31 mouse cellular contexts compared by ENCODE assay signal in genomic region chr8:11710415-11710814, GRCm38 (mm10). TPM values are rescaled to one million over a fixed set of nuclear protein-coding genes. Genes with fewer than 3 reads are reported as not detected.
DNase-seq lines count a peak whose midpoint lies in the region; ATAC-seq and TF ChIP-seq lines count a peak whose summit lies in the region.
"Had no signal": no experiment of that assay in that cellular context is flagged by ENCODE, and none has a peak within 500 bp of the region (broad histone marks: within the 10 kb centered on the region; RNA-seq: fewer than 3 reads in every experiment).

No protein-coding gene starts in this region.

- no peak overlapping the region for H3K9ac ChIP-seq in kidney, embryonic 15.5 days
- no peak overlapping the region for H3K9ac ChIP-seq in intestine, embryonic 15.5 days
- no peak overlapping the region for H3K9ac ChIP-seq in intestine, postnatal 0 days (ENCODE audit: low read depth, low read length)
- H3K9ac ChIP-seq in liver, embryonic 16.5 days (ENCODE audit: low read depth, low read length), result 0 out of 2 replicates have a peak overlapping the region, but pooled peaks have one; percentile 12
- no peak overlapping the region for H3K9ac ChIP-seq in forebrain, embryonic 15.5 days (replicated peaks)
- H3K9ac ChIP-seq: forebrain, postnatal 0 days; hindbrain, embryonic 12.5 days; neural tube, embryonic 15.5 days had no signal

- no peak overlapping the region for H3K4me2 ChIP-seq in kidney, embryonic 15.5 days
- peak overlapping the region; percentile 7; the same call in 1 of the 2 replicates for H3K4me2 ChIP-seq in intestine, embryonic 15.5 days (replicated peaks)
- H3K4me2 ChIP-seq in intestine, postnatal 0 days (replicated peaks; ENCODE audit: low read depth), result peak overlapping the region; percentile 30
- H3K4me2 ChIP-seq in liver, embryonic 16.5 days (ENCODE audit: low read depth, low read length), result no peak overlapping the region
- no peak overlapping the region for H3K4me2 ChIP-seq in forebrain, embryonic 15.5 days (replicated peaks)
- H3K4me2 ChIP-seq: hindbrain, embryonic 12.5 days; neural tube, embryonic 15.5 days had no signal

- H3K9me3 ChIP-seq in kidney, embryonic 15.5 days (replicated peaks), result no peaks in the 10 kb centered on the region
- no peaks in the 10 kb centered on the region for H3K9me3 ChIP-seq in intestine, embryonic 15.5 days
- no peaks in the 10 kb centered on the region for H3K9me3 ChIP-seq in intestine, postnatal 0 days (ENCODE audit: control insufficient read depth)
- H3K9me3 ChIP-seq in liver, embryonic 16.5 days (replicated peaks; ENCODE audit: control insufficient read depth, low read length), result no peaks in the 10 kb centered on the region
- no peaks in the 10 kb centered on the region for H3K9me3 ChIP-seq in forebrain, embryonic 15.5 days
- H3K9me3 ChIP-seq: embryonic facial prominence, embryonic 10.5 days; forebrain, embryonic 10.5 days; G1E; hindbrain, embryonic 12.5 days; neural tube, embryonic 15.5 days had no signal

- 0 out of 2 replicates have a peak, but pooled peaks have one; percentile 33 for ATAC-seq in kidney, embryonic 15.5 days (replicated peaks; ENCODE audit: low FRiP score)
- peak; percentile 73 for ATAC-seq in intestine, embryonic 15.5 days
- ATAC-seq in intestine, postnatal 0 days, result no peak; the same call in 1 of the 2 replicates
- ATAC-seq in liver, embryonic 16.5 days (ENCODE audit: low read depth), result peak; percentile 79
- ATAC-seq in forebrain, embryonic 15.5 days (replicated peaks), result no peak
- ATAC-seq: forebrain, postnatal 0 days; midbrain, embryonic 16.5 days; Patski had no signal

- no peak for DNase-seq in kidney, adult 18-20 months
- no peak for DNase-seq in thymus, postnatal 10 days (ENCODE audit: low spot score in 2 of 2)
- DNase-seq: B cell, adult 2 months; cerebellum, adult 11 months; cerebellum, postnatal 10 days; forebrain, postnatal 0 days; gastrocnemius, postnatal 36 days; kidney, adult 8-10 months; kidney, postnatal 14 days; layer of hippocampus, postnatal 36 days; lung, adult 2 months; right cerebral cortex, adult 18-20 months; thymus, adult 2 months had no signal

- no peaks in the 10 kb centered on the region for H3K27me3 ChIP-seq in kidney, embryonic 15.5 days
- H3K27me3 ChIP-seq in intestine, embryonic 15.5 days (replicated peaks), result no peaks in the 10 kb centered on the region
- no peaks in the 10 kb centered on the region for H3K27me3 ChIP-seq in intestine, postnatal 0 days (replicated peaks; ENCODE audit: control insufficient read depth, insufficient read depth, low read length)
- H3K27me3 ChIP-seq in liver, embryonic 16.5 days (ENCODE audit: control insufficient read depth, insufficient read depth, low read depth, low read length), result no peaks in the 10 kb centered on the region
- H3K27me3 ChIP-seq in forebrain, embryonic 15.5 days, result no peaks in the 10 kb centered on the region
- H3K27me3 ChIP-seq: hindbrain, embryonic 12.5 days; neural tube, embryonic 15.5 days; Patski had no signal

- no peaks in the 10 kb centered on the region for H3K4me1 ChIP-seq in kidney, embryonic 15.5 days
- peaks cover 24% of the 10 kb centered on the region; the same call in 1 of the 2 replicates for H3K4me1 ChIP-seq in intestine, embryonic 15.5 days (replicated peaks)
- peaks cover 9% of the 10 kb centered on the region for H3K4me1 ChIP-seq in intestine, postnatal 0 days (replicated peaks; ENCODE audit: control insufficient read depth, insufficient read depth, low read length)
- peaks cover 12% of the 10 kb centered on the region for H3K4me1 ChIP-seq in liver, embryonic 16.5 days (ENCODE audit: control insufficient read depth, low read depth, low read length)
- no peaks in the 10 kb centered on the region for H3K4me1 ChIP-seq in forebrain, embryonic 15.5 days
- H3K4me1 ChIP-seq: megakaryocyte, embryonic 14.5 days; neural tube, embryonic 15.5 days had no signal

- no peaks in the 10 kb centered on the region for H3K36me3 ChIP-seq in kidney, embryonic 15.5 days
- H3K36me3 ChIP-seq in intestine, embryonic 15.5 days, result no peaks in the 10 kb centered on the region
- no peaks in the 10 kb centered on the region for H3K36me3 ChIP-seq in intestine, postnatal 0 days (ENCODE audit: control insufficient read depth, insufficient read depth)
- no peaks in the 10 kb centered on the region for H3K36me3 ChIP-seq in liver, embryonic 16.5 days (ENCODE audit: control insufficient read depth, insufficient read depth)
- no peaks in the 10 kb centered on the region for H3K36me3 ChIP-seq in forebrain, embryonic 15.5 days
- H3K36me3 ChIP-seq: embryonic facial prominence, embryonic 10.5 days; forebrain, embryonic 10.5 days; G1E; hindbrain, embryonic 12.5 days; neural tube, embryonic 15.5 days had no signal

- H3K27ac ChIP-seq in kidney, embryonic 15.5 days, result no peak overlapping the region
- peak overlapping the region; percentile 51 for H3K27ac ChIP-seq in intestine, embryonic 15.5 days
- H3K27ac ChIP-seq in intestine, postnatal 0 days (ENCODE audit: low read depth, low read length), result peak overlapping the region; percentile 9
- H3K27ac ChIP-seq in liver, embryonic 16.5 days (ENCODE audit: low read length), result peak overlapping the region; percentile 44
- H3K27ac ChIP-seq in forebrain, embryonic 15.5 days (replicated peaks), result no peak overlapping the region
- H3K27ac ChIP-seq: embryonic facial prominence, embryonic 10.5 days; forebrain, embryonic 10.5 days; hindbrain, embryonic 12.5 days; neural tube, embryonic 15.5 days had no signal

- 63% methylated on average over 5 of the region's 5 CpGs for WGBS in kidney, embryonic 15.5 days
- 36% methylated on average over 5 of the region's 5 CpGs for WGBS in intestine, embryonic 15.5 days
- 33% methylated on average over 5 of the region's 5 CpGs for WGBS in intestine, postnatal 0 days
- WGBS in liver, embryonic 16.5 days (ENCODE audit: insufficient replicate concordance), result 40% methylated on average over 5 of the region's 5 CpGs
- 50% methylated on average over 5 of the region's 5 CpGs for WGBS in forebrain, embryonic 15.5 days

- 0 out of 2 replicates have a peak, but pooled peaks have one; percentile 1 for TF ChIP-seq CTCF in intestine, postnatal 0 days (IDR thresholded peaks at IDR 0.05; ENCODE audit: low read depth)

- H3K4me3 ChIP-seq in kidney, embryonic 15.5 days (replicated peaks), result no peak overlapping the region
- no peak overlapping the region for H3K4me3 ChIP-seq in intestine, embryonic 15.5 days (replicated peaks)
- no peak overlapping the region for H3K4me3 ChIP-seq in intestine, postnatal 0 days (ENCODE audit: low read depth, low read length)
- no peak overlapping the region for H3K4me3 ChIP-seq in liver, embryonic 16.5 days (ENCODE audit: low read depth, low read length)
- H3K4me3 ChIP-seq in forebrain, embryonic 15.5 days, result no peak overlapping the region
- H3K4me3 ChIP-seq: embryonic facial prominence, embryonic 10.5 days; forebrain, embryonic 10.5 days; hindbrain, embryonic 12.5 days; megakaryocyte, embryonic 14.5 days; neural tube, embryonic 15.5 days had no signal

RNA-seq across cellular contexts. Expression of gene 1700016D06Rik, which starts 9.6 kb away (rescaled TPM):
- not detected in 2 replicates for polyA plus RNA-seq in kidney, embryonic 15.5 days (2015; fragmentation: Nextera tagmentation; extraction: Ambion mirVana)
- not detected in 2 replicates for polyA plus RNA-seq in intestine, embryonic 15.5 days (2015; fragmentation: Nextera tagmentation; extraction: Ambion mirVana)
- not detected in 2 replicates for polyA plus RNA-seq in intestine, postnatal 0 days (2015; fragmentation: Nextera tagmentation; extraction: Ambion mirVana)
- not detected in 2 replicates for polyA plus RNA-seq in liver, embryonic 16.5 days (2015; fragmentation: Nextera tagmentation; extraction: Ambion mirVana)
- 0.25 and 0.56 TPM in 2 replicates for polyA plus RNA-seq in forebrain, embryonic 15.5 days (2015; fragmentation: Nextera tagmentation; extraction: Ambion mirVana)
- polyA plus RNA-seq: cortical plate, adult 2 months; embryonic facial prominence, embryonic 10.5 days; forebrain, embryonic 10.5 days; G1E; heart, embryonic 16.5 days; hindbrain, embryonic 12.5 days; limb, embryonic 11.5 days; lung, adult 2 months; midbrain, embryonic 16.5 days; neural tube, embryonic 15.5 days; Patski; stomach, embryonic 16.5 days; thymus, adult 2 months; urinary bladder, adult 2 months had no signal

RNA-seq across cellular contexts. Expression of gene Arhgef7, which starts 17.1 kb away (rescaled TPM):
- polyA plus RNA-seq in kidney, embryonic 15.5 days (2015; fragmentation: Nextera tagmentation; extraction: Ambion mirVana), result 38.6 and 40.1 TPM in 2 replicates
- 27.7 and 28.4 TPM in 2 replicates for polyA plus RNA-seq in intestine, embryonic 15.5 days (2015; fragmentation: Nextera tagmentation; extraction: Ambion mirVana)
- polyA plus RNA-seq in intestine, postnatal 0 days (2015; fragmentation: Nextera tagmentation; extraction: Ambion mirVana), result 14.5 and 14.9 TPM in 2 replicates
- 9.1 and 10.1 TPM in 2 replicates for polyA plus RNA-seq in liver, embryonic 16.5 days (2015; fragmentation: Nextera tagmentation; extraction: Ambion mirVana)
- 77.1 and 86.4 TPM in 2 replicates for polyA plus RNA-seq in forebrain, embryonic 15.5 days (2015; fragmentation: Nextera tagmentation; extraction: Ambion mirVana)

Comparison
In these comparisons a context has a peak if more than half of its experiments do, and no peak if none do; other contexts are left out.
1. ATAC-seq: peak in kidney, embryonic 15.5 days (single experiment), intestine, embryonic 15.5 days (single experiment) and liver, embryonic 16.5 days (single experiment); none in intestine, postnatal 0 days (single experiment) and forebrain, embryonic 15.5 days (single experiment).
2. H3K27ac ChIP-seq: peak in intestine, embryonic 15.5 days (single experiment), intestine, postnatal 0 days (single experiment) and liver, embryonic 16.5 days (single experiment); none in kidney, embryonic 15.5 days (single experiment) and forebrain, embryonic 15.5 days (single experiment).
3. H3K4me2 ChIP-seq: peak in intestine, embryonic 15.5 days (single experiment) and intestine, postnatal 0 days (single experiment); none in kidney, embryonic 15.5 days (single experiment), liver, embryonic 16.5 days (single experiment) and forebrain, embryonic 15.5 days (single experiment).